ENCODE assay signal across 9 mouse cellular contexts in the genomic region with DNA sequence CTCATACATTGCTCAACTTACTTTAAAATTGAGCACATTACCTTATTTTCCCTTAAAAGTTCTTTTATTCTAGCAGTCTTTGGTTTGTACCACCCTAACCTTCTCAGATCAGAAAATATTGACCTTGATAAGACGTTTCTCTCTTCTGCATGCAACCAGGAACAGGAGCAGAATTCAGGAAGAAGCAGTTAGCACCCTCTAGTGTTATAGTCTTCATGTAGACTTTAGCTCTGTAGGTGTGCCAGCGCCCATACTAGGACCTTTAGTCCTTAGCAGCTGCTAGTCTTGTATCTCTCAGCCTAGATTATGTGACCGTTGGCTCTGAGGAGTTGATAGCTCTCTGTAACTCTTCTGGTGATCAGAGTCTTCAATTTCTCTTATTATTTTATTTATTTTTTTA.
DNase-seq lines count a peak whose midpoint lies in the region; ATAC-seq and TF ChIP-seq lines count a peak whose summit lies in the region.
"Had no signal": no experiment of that assay in that cellular context is flagged by ENCODE, and none has a peak within 500 bp of the region (broad histone marks: within the 10 kb centered on the region; RNA-seq: fewer than 3 reads in every experiment).

No protein-coding gene starts in this region.

- no peak for ATAC-seq in liver, embryonic 11.5 days (replicated peaks; ENCODE audit: low FRiP score)

- H3K4me3 ChIP-seq in liver, adult 2 months (ENCODE audit: insufficient read depth, low read depth, low read length): no peak overlapping the region
- H3K4me3 ChIP-seq in liver, embryonic 11.5 days (ENCODE audit: low read depth, low read length): no peak overlapping the region
- H3K4me3 ChIP-seq: heart, embryonic 15.5 days had no signal

- no peak for TF ChIP-seq POLR2A in liver, adult 2 months (IDR thresholded peaks at IDR 0.05; ENCODE audit: extremely low read depth, insufficient read depth, low read length)
- TF ChIP-seq POLR2A in brain, embryonic 14.5 days (IDR thresholded peaks at IDR 0.05; ENCODE audit: borderline replicate concordance, extremely low read depth, insufficient read depth, insufficient read length, poor library complexity, severe bottlenecking): no peak

- no peaks in the 10 kb centered on the region for H3K4me1 ChIP-seq in liver, adult 2 months (ENCODE audit: control insufficient read depth, insufficient read depth, low read length)
- H3K4me1 ChIP-seq in liver, embryonic 11.5 days (replicated peaks; ENCODE audit: control insufficient read depth, insufficient read depth, low read length): no peaks in the 10 kb centered on the region
- H3K4me1 ChIP-seq: heart, embryonic 15.5 days had no signal

- H3K36me3 ChIP-seq in liver, adult 2 months (ENCODE audit: control insufficient read depth, insufficient read depth, low read length): no peaks in the 10 kb centered on the region
- H3K36me3 ChIP-seq in liver, embryonic 11.5 days (ENCODE audit: control insufficient read depth, insufficient read depth, low read length): no peaks in the 10 kb centered on the region
- H3K36me3 ChIP-seq: heart, embryonic 15.5 days had no signal

- H3K9me3 ChIP-seq in liver, embryonic 11.5 days (ENCODE audit: control insufficient read depth, low read length): no peaks in the 10 kb centered on the region
- H3K9me3 ChIP-seq: heart, embryonic 15.5 days had no signal

- H3K27ac ChIP-seq in liver, adult 2 months (replicated peaks; ENCODE audit: insufficient read depth, low read depth, low read length): no peak overlapping the region
- H3K27ac ChIP-seq in liver, embryonic 11.5 days (ENCODE audit: low read depth, low read length): no peak overlapping the region
- H3K27ac ChIP-seq: heart, embryonic 15.5 days had no signal

- no peaks in the 10 kb centered on the region for H3K27me3 ChIP-seq in liver, adult 2 months (ENCODE audit: control insufficient read depth, insufficient read depth, low read length)
- no peaks in the 10 kb centered on the region for H3K27me3 ChIP-seq in liver, embryonic 11.5 days (replicated peaks; ENCODE audit: control insufficient read depth, insufficient read depth, low read length)
- H3K27me3 ChIP-seq: heart, embryonic 15.5 days had no signal

- H3K79me2 ChIP-seq in liver, adult 2 months (ENCODE audit: control insufficient read depth, insufficient read depth, low read length): 0 out of 2 replicates have a peak, but pooled peaks cover 3% of the 10 kb centered on the region

- WGBS in liver, adult 2 months: 40% methylated on average over 3 of the region's 3 CpGs
- WGBS in liver, embryonic 11.5 days: 45% methylated on average over 3 of the region's 3 CpGs

- peak; percentile 17; the same call in 1 of the 2 replicates for TF ChIP-seq CTCF in liver, adult 2 months (IDR thresholded peaks at IDR 0.05; ENCODE audit: low read depth, low read length)
- TF ChIP-seq CTCF in brain, embryonic 14.5 days (IDR thresholded peaks at IDR 0.05; ENCODE audit: borderline replicate concordance, extremely low read depth, insufficient read depth, insufficient read length): peak; percentile 12; the same call in 1 of the 2 replicates

- DNase-seq in gastrocnemius, adult 18-20 months (ENCODE audit: low spot score): peak; percentile 29
- DNase-seq in gastrocnemius, postnatal 10 days: no peak
- peak; percentile 37 for DNase-seq in liver, adult 2 months (ENCODE audit: extremely low read depth, low read depth, low spot score)
- DNase-seq in liver, embryonic 11.5 days (ENCODE audit: low spot score): no peak
- DNase-seq in brain, embryonic 14.5 days (ENCODE audit: low read depth): peak; percentile 27
- DNase-seq in retina, embryonic 14.5 days (ENCODE audit: low spot score): peak; percentile 20
- DNase-seq in natural killer cell, adult 2 months (ENCODE audit: low spot score in 2 of 2): no peak
- no peak for DNase-seq in ovary, postnatal 10 days (ENCODE audit: low spot score)

- no peak overlapping the region for H3K9ac ChIP-seq in liver, adult 2 months (ENCODE audit: low read depth, low read length)
- no peak overlapping the region for H3K9ac ChIP-seq in liver, embryonic 11.5 days (ENCODE audit: low read depth, low read length)
- H3K9ac ChIP-seq: heart, embryonic 15.5 days had no signal

- H3K4me2 ChIP-seq in liver, embryonic 11.5 days: no peak overlapping the region
- H3K4me2 ChIP-seq: heart, embryonic 15.5 days had no signal

Comparison
In these comparisons a context has a peak if more than half of its experiments do, and no peak if none do; other contexts are left out.
1. DNase-seq: peak in gastrocnemius, adult 18-20 months (single experiment), liver, adult 2 months (single experiment), brain, embryonic 14.5 days (single experiment) and retina, embryonic 14.5 days (single experiment); none in gastrocnemius, postnatal 10 days (single experiment), liver, embryonic 11.5 days (single experiment), natural killer cell, adult 2 months (0 of 2) and ovary, postnatal 10 days (single experiment).